Mouse (Mus musculus) spleen, postnatal 10 days (tissue): ENCODE results near the gene Dleu7.

ENCODE experiments used
- DNase-seq, 2 experiments: peaks; one replicate each; pipeline ENCODE4 v3.0.0; 2021 to 2022; ENCODE audit warnings: low spot score in 2 of 2

The Dleu7 gene

GRCm38 (mm10) chr14:62292488-62293339 lies at the start of gene Dleu7, which contains the start of gene Rnaseh2b:
Gene Dleu7 (minus strand): TSS chr14:62293047.
Gene Rnaseh2b (plus strand): TSS chr14:62292589.
- peak; percentile 4 to 26 for DNase-seq

- no peak for DNase-seq
Observed at GRCm38 (mm10) chr14:62341887-62342642, 49.2 kb upstream of the Dleu7 start.

DNA sequence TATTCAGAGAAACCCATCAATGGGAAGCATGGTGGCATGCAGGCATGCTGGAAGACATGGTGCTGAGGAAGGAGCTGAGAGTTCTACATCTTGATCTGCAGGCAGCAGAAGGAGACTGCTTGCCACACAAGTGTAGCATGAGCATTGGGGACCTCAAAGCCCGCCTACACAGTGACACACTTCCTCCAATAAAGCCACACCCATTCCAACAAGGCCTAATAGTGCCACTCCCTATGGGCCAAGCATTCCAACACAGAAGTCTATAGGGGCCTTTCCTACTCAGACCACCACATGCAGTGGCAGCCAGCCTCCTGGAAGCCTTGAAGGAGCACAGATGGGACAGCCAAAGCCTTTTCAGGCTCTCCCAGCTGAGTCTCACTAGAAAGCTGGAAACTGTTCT lies 46.3 kb upstream of the Dleu7 start:
- DNase-seq, result no peak

DNA sequence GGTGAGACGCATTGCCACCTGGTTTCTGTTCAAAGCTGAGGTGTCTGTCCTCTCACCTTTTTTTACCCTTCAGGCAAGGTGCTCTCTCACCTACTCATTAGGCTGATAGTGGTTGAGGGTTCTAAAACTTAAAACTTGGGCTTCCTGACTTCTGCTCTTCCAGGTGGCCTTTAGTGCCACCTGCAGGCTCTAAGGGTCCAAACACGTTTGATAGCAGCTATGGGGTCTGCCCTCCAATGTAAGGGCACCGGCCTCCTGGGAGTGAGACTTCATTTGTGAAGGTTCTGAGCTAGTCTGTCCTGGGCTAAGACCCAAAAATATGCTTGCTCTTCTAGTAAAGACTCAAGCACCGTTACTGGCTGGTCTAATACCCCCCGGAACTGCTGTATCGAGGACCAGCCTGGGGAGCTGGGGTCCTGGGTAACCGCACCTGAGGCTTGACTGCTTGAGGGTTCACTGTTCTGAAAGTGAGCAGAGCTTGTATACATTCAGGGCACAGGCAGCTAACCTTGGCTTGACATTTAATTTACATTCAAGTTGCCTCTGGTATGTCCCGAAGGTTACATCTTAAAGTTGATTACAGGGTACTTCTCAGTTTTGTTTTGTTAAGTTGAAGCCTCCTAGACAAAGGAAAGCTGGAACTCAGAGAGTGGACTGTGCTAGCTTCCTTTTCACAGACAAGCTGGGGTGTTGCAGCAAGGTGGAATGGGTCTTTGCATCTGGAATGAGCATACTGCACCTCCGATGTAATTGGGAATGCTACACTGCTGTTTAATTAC lies 41.3 kb upstream of the Dleu7 start:
- peak in 1 of 2 experiments; percentile 32 for DNase-seq

GRCm38 (mm10) chr14:62331866-62332619 lies 39.2 kb upstream of the Dleu7 start:
- peak; percentile 82 to 93 for DNase-seq

DNA sequence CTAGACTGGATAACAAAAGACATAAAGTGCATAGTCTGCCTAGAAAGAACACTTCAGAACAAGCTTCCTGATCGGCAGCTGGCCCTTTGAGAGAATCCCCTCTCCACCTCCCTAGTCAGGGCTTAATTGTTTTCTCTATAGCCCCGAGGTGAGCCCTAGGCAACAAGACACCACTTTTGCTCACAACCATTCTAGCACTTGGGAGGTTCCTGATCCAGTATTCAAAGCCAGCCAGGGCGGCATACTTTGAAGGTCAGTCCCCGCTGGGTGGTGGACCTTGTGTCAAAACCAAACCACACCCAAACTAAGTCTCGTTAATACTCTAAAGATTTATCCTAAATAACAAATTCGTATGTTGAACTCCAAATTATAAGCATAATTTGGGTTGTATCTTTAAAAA lies 38.6 kb upstream of the Dleu7 start:
- DNase-seq, result peak; percentile 28 to 32

DNA sequence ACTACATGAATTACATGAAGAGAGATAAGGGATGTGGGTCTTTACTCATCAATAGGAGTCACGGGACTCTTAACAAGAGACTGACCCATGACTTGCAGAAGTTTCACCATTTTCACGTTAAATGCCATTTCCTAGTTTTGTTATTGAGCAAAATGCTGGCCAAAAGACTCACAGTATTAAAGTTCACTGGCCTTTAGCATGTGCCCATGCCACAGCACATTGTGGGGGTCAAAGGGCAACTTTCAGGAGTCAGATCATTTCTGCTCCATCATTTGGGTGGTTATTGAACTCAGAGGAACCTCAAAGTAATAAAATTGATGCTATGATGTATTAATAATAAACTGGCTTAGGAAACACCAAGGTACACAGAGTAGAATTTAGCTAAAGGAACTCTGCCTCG lies 36.8 kb upstream of the Dleu7 start:
- no peak for DNase-seq

- DNase-seq, result no peak
Observed at GRCm38 (mm10) chr14:62328606-62329005, 35.8 kb upstream of the Dleu7 start.

DNA sequence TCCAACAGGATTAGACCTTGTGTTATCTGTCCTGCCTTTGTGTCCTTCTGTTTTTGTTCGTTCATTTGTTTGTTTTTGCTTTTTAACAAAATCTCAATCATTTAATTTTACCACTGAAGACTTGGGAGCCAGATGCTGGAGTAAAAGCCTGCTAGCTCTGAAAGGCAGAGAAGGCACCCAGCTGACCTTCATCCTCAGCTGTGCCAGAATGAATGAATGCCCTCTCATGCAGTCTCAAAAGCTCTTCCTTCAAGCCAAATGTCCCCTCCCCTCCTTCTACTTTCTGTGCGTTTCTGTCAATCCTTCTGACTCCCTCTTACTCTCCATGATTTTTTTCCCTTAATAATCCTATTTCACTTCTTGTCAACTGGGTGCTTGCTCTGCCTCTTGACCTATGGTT lies 34.3 kb upstream of the Dleu7 start:
- no peak for DNase-seq

GRCm38 (mm10) chr14:62326026-62326425 lies 33.2 kb upstream of the Dleu7 start:
- no peak for DNase-seq

DNA sequence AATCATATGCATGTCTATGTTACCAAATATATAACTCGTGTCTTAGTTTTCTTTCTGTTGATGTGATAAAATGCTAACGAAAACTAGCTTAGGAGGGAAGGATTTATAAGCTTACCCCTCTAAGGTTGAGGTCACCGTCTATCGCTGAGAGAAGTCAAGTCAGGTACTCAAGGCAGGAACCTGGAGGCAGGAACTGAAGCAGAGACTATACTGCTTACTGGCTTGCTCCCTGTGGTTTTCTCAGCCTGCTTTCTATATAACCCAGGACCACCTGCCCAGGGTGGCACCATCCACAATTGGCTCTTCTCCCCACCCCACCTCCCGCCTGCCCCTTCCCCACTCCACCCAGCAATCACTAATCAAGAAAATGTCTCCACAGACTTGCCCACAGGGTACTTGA lies 32.1 kb upstream of the Dleu7 start:
- DNase-seq, result no peak

DNA sequence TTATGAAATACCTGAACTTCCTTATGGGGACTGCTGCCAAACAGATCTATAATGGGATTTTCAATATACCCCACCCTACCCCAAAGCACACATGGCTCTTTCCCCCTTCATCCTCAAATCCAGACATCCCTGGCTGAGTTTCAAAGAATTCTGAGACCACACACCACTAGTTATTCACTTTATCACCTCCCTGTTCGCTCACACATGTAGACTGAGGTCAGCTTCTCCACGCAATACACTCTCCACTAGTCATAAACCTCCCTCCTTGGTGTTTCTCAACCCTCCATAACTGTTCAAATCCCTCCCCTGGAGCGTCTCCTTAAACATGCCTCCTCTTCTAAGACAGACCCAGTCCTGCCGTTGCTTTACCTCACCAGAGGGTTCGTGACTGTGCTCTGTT lies 30.6 kb upstream of the Dleu7 start:
- no peak for DNase-seq

DNA sequence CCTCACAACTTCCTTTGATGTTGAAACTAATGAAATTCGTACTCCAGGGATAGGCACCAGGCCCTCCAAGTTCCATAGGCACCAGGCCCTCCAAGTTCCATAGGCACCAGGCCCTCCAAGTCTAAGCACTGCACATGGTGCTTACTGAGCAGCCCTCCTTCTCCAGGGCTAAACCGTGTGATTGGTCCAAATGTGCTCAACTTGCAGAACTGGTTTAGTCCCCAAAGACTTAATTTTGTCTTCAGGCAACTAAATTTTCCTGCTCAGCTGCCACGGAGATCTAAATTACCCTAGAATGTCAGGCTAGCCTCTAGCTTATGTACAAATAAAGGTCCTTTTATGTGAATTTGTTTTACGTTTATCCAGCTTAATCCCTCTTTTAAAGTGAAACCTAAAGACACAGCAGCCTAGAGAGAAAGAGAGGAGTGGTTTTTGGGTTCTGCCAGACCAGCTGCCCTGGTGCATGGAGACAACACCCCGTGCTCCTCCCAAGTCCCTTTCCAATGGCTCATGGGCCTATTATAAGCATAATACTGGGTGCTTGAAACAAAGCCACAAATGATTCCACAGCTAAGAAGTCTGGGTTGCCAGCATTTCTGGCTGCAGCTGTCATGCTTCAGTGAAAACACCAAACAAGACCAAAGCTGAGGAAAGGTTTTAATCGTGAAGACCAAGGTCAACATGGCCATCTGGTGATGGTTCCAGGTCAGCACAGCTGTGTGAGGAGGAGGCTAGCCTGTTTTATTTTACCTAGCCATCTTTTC lies 29.9 kb upstream of the Dleu7 start:
- DNase-seq, result no peak

DNA sequence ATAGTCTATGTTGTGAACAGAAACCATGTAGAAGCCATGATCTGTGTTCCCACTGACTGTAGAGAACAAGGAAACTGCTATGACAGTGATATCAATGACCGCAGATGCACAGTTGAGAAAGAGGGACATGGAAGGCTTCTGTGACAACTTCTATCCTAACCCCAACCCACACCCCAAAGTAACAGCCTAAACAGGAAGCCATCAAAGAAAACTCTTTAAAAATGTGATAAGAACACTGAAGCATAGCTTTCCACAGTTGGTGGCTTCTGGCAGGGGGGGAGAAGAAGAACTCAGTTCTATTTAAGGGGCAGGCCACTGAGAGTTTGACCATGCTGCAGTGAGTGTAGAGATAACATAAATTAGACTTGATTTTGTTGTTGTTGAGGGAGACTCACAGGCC lies 18.8 kb upstream of the Dleu7 start:
- no peak for DNase-seq

DNA sequence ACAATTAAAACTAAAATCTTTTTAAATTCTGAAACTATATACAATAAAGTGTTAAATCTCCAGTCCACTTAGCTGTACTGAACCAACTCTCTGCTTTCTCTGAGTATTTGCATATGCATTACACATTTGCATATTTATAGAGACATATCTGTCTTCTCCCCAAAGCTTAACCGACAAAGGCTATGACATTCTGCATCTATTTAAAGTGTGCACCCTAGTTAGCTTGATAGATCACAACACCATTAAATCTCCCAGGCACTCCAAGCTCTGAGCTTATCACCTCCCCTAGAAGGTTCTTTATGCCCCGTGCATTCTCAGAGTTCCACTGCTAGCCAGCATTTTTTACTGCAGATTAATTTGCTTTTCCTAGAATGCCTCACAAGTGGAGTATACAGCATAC lies 16.2 kb upstream of the Dleu7 start:
- DNase-seq, result no peak

- no peak for DNase-seq
Observed at GRCm38 (mm10) chr14:62307555-62307954, 14.7 kb upstream of the Dleu7 start.

DNA sequence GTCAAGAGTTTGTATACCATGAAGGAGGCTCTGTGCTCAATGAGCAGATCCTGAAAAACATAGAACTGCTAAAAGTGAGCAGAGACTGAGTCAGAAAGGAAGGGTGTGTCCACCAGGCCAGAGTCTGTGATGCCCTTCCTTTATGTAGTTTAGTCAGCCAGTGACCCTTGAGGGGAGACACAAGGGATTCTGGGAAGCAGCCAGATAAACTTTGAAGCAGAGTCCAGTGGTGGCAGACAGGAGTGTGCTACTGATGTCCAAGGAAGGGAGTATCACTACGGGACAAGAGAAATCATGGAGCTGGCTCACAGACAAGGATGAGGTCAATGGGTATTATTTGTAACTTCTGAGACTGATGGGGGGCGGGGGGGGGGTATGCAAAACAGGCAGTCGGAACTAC lies 7.2 kb upstream of the Dleu7 start:
- DNase-seq, result no peak

- DNase-seq, result no peak
Observed at GRCm38 (mm10) chr14:62298808-62299207, 6.0 kb upstream of the Dleu7 start.

DNA sequence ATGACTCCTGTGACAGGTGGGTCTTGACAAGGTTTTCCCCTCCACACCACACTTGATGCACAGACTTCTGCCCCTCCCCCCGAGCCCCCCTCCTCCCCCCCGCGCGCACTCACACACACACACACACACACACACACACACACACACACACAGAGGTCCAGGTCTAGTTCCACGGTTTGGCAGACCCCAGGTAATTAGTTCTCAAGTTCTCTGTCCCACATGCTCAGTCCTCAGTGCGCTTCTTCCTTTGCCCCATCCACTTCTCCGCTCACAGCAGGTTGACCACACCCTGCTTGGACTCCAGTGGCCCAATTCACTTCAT lies 720 bp downstream of the Dleu7 start:
- DNase-seq, result no peak

DNA sequence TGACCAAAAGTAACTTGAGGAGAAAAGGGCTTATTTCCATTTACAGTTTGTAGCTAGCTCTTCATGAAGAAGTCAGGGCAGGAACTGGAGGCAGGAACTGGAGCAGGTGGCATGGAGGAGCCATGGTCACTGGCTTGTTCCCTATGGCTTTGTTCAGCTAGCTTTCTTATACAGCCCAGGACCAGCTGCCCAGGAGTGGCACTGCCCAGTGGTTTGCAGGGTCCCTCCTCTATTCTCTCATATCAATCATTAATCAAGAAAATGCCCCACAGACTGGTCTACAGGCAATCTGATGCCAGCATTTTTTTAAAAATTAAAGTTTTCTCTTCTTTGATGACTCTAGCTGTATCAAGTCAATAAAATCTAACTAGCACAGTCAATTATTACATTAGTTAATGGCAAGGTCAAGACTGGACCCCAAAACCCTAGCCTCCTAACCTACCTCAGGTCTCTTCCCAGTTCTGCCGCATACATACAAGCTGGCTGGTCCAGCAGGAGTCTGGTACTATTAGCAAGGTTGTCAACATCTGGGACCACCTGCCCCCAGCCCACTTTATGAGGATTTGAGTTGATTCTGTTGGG lies 1.4 kb downstream of the Dleu7 start:
- no peak for DNase-seq

DNA sequence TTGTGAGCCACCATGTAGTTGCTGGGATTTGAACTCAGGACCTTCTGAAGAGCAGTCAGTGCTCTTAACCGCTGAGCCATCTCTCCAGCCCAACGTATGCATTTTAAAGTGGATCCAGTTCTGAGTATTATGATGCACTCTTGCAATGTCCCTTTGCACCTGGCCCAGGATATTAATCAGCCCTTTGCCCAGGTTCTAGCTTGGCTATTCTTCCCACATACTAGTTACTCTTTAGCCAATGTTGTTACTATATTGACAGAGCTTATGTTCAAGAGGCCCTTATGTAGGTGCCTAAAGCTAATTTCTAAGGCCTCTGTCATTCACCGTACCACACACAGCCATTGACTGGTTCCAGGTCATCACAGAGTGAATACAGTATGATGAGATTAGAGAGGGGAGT lies 4.1 kb downstream of the Dleu7 start:
- no peak for DNase-seq
